Mouse (Mus musculus): ENCODE results near the gene Fads1.
"Not testable (repeated sequence)": the region's sequence is repeated elsewhere in the genome, so short reads cannot be mapped to it uniquely, and the experiment has no call there.

Fads1 gene

DNA sequence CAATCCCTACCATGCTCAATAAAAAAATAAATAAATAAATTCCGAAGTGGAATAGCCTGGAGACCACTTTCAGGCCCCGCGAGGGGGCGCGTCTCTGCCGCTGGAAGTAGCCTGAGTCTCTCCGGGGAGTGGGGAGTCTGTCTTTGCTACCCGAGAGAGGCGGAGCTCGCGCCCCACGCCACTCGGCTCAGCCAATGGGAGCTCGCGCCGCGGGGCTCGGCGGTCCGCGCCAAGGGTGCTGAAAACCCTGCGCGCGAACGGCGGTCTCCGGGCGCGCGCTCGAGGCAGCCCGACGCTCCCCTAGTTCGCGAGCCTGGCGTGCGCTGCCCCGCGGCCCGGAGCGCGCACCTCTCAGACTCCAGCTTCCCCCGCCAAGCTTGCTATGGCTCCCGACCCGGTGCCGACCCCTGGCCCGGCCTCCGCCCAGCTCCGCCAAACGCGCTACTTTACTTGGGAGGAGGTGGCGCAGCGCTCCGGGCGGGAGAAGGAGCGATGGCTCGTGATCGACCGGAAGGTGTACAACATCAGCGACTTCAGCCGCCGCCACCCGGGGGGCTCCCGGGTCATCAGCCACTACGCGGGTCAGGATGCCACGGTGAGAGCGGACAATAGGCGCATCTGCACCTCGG, at the start of gene Fads1:
TSS of gene Fads1 (plus strand) at position 219 of the 629 bp plus-strand sequence.
- DNase-seq (ENCODE audit: low spot score), result peak; percentile 82

DNA sequence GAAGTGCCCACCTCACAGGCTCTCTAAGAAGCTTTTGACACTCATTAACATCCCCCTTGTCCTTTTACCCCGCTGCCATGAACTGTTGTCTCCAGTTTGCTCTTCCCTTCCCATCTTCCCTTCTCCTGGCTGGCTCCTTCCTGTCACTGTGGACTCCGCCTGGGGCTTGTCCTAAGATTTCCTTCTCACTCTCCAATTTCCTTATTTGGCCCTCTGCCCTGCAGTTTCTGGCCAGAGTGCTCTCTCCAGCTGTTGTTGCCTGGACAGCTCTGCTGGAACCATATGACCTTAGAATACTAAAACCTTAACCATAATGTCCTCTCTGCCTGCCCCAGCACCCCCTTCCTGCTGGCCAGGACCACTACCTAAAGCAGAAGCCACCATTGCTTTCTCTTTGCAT, 48.0 kb upstream of the Fads1 start:
- DNase-seq (ENCODE audit: low spot score), result peak; percentile 67

DNA sequence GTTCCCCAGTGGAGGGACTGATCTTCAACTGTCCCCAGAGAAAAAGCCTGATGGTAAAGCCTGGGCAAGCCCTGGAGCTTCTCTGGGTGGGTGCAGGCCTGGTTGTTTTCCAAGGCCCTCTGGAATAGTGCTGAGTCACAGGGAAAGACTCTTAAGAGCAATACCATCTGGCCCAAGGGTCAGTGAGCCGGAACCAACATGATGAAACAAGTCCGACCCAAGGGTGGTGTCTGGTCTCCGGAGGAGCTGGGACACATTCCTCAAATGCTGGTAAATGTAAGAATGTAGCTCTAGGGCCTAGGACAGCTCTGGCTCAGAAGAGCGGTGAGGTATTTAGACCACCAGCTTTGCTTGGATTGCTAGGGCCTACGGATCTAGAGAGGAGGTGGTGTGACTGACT, 45.3 kb upstream of the Fads1 start:
- no peak for DNase-seq (ENCODE audit: low spot score)

DNA sequence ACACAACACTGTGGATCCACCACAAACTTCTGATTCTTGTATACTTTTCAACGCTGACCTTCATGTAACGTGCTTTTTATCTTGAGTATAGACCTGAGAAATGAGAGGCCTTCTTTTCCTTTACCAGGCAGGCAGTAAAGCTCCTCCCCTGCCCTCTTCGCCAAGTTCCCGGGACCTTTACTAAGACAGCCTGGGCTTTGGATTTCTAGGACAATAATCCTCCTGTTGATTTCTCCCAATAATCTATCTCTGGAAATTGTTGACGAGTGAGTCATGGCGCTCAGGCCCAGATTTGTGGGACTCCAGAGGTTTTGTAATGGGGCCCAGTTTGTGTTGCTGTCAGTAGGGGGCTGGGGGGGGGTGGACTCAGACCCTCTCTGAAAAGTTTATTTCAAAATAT, 43.0 kb upstream of the Fads1 start:
- DNase-seq (ENCODE audit: low spot score), result no peak

DNA sequence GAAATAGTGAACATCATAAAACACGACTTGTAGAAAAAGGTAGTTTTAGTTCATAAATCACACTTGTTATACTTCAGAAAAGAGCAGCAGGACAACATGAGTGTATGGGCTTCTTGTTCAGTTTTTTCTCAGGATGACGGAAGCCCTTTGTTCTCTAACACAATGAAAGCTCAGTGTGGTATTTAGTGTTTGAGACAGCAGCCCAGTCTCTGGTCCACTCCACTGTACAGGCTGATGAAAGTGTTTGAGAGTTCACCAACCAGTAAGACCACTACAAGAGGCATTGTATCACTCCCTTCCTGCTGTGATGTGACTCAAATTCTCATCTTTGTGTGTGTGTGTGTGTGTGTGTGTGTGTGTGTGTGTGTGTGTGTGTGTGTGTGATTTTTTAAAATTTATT, 39.0 kb upstream of the Fads1 start:
- no peak for DNase-seq (ENCODE audit: low spot score)

DNA sequence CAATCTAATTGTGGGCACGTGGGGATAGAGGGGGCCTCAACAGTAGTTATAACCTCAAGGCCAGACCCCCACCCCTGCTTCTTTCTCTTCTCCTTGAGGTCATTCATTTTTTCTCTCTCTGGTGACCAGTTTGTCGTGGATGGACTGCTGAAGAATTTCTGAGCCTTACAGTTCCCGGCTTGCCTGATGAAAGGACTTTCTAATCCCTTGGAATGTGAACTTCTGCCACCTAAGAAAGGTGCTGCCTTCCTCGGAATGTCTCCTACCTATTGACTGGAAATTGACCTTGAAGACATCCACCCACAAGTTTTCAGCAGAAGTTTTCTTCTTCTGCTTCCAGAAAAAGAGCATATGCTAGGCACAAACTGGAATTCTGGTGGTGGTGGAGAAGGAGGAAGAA, 38.2 kb upstream of the Fads1 start:
- no peak for DNase-seq (ENCODE audit: low spot score)

DNA sequence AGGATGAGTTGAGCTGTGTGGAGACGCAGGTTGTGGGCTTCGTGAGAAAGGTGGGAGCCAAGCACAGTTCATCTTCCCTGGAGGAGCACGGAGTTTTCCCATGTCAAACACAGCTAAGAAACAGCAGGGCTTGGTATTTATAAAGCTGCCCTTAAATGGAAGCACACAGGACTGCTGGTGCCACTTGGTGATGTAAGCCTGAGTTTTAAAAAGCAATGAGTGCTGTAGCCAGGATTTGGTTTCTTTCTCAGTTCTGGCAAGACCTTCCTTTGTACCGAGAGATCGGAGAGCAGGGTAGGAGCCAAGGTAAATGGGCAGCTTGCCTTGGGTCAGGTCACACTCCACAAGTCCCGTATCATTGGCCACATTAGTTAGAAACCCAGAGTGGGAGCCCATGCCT, 34.1 kb upstream of the Fads1 start:
- DNase-seq (ENCODE audit: low spot score), result no peak

DNA sequence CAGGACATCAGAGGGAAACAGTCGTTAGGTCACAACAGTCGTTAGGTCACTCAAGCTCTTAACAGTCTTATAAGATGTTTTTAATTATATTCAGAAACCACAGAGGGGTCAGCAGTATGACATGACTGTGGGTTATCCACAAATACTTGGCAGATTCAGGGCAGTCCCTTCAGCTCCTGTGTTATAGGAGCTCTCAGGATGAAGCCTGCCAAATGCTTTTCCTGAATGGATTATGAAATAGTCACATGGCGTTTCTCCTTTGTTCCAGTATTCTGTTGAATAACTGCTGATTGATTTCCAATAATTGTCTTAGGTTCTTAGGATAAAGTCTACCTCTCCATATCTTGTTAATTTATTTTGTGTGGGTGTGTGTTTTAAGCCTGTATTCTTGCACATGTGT, 33.5 kb upstream of the Fads1 start:
- DNase-seq (ENCODE audit: low spot score), result no peak

DNA sequence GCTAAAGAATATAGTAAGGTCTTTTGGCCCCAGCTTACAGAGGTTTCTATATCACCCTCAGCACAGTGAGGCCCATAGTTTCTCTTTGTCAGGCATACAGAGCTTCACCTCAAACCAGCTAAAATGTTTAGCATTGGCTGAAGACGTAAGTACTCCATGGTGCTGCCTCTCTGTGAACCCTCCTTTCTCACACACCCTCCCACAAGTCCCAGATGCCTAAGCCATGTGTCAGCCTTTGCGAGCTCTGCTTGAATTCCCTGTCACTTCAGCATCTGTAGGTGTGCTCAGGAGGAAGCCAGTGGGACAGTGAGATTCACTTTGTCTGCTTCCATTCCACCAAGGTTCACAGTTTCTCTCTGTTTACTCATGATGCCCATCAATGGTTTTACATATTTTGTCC, 25.0 kb upstream of the Fads1 start:
- no peak for DNase-seq (ENCODE audit: low spot score)

DNA sequence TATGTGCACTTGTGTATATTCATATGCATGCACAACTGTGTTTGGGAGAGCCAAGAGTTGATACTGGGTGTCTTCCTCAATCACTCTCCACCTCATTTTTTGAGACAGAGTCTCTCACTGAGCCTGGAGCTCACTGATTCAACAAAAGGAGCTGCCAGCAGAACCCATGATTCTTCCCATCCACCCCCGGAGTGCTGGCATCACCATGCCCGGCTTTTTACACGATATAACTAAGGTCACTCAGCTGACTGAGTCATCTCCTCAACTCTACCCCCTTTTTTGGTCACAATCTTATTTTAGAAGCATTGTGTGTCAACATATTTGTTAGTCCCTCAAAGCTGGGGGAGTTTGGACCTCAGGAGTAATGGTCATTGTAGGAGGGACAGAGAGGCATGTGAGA, 18.8 kb upstream of the Fads1 start:
- DNase-seq (ENCODE audit: low spot score), result no peak

DNA sequence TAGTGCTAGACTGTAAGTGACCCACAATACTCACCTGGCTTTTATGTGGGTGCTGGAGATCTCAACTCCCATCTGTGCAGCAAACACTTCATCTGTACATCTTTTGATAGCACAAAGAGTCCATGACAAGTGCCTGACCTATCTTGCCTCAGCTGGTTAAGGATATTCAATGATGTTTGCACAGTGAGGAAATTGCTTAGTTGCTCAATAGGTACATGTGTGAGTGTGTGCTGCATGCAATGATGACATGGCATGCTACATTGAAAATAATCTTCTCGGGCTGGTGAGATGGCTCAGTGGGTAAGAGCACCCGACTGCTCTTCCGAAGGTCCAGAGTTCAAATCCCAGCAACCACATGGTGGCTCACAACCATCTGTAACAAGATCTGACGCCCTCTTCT, 16.8 kb upstream of the Fads1 start:
- DNase-seq (ENCODE audit: low spot score), result not testable (repeated sequence)

DNA sequence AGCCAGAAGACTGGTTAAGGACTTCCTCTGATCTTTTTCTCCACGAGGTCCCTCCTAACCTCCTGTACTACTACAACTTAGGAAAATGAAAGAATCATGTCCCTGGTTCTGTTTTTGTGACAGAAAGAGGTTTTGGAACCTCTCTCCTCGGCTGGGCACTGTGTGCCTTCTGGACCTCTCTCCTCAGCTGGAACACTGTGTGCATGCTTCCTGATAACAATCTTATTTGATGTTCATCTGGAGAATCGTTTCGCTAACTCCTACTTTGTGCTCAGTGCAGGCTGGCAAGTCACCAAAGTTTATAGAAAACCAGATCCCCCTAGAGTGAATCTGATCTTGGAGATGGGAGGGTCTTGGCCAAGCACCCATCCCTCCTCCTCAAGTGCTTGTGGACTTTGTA, 15.6 kb upstream of the Fads1 start:
- no peak for DNase-seq (ENCODE audit: low spot score)

DNA sequence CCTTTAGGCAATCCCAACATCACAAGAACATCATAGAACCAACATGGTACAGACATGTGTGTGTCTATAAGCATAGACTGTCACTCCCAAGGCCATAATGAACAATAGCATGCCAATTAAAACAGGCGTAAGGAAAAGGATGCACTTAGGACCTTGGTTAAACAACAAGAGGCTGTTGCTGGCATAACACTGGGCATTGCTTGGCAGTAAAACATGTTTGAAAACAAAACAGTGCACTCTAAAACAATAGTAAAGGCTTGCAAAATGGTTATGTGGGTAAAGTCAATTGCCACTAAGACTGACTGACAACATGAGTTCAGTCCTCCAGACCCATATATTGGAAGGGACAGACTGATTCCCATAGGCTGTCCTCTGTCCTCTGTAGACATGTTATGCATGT, 14.7 kb upstream of the Fads1 start:
- no peak for DNase-seq (ENCODE audit: low spot score)

DNA sequence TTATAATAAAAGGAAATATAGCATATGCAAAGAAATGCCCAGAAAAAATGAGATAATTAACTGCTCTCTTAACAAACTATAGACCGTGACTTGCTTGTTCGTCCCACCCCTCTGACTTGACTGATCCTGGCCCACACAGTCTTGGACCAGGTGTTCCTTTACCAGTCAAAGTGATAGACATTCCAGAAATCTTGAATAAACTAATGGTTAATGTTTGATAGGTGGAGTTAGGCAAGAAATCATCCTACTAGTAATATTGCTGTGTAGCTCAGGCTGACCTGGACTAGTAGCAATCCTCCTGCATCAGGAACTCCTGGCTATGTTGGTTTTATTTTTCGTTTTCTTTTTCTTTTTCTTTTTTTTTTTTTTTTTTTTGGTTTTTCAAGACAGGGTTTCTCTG, 14.2 kb upstream of the Fads1 start:
- no peak for DNase-seq (ENCODE audit: low spot score)

DNA sequence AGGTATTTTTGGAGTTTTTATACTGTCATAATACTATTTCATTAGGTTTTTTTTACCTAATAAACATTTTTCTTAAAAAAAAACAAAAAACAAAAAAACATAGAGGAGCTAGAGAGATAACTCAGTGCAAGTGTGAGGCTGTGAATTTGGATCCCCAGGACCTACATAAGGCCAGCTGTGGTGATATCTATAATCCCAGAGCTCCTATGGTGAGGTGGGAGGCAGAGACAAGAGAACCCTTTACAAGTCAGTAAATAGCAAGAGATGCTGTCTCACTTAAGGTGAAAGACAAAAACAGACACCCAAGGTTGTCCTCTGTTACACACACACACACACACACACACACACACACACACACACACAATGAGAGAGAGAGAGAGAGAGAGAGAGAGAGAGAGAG, 13.5 kb upstream of the Fads1 start:
- DNase-seq (ENCODE audit: low spot score), result no peak

DNA sequence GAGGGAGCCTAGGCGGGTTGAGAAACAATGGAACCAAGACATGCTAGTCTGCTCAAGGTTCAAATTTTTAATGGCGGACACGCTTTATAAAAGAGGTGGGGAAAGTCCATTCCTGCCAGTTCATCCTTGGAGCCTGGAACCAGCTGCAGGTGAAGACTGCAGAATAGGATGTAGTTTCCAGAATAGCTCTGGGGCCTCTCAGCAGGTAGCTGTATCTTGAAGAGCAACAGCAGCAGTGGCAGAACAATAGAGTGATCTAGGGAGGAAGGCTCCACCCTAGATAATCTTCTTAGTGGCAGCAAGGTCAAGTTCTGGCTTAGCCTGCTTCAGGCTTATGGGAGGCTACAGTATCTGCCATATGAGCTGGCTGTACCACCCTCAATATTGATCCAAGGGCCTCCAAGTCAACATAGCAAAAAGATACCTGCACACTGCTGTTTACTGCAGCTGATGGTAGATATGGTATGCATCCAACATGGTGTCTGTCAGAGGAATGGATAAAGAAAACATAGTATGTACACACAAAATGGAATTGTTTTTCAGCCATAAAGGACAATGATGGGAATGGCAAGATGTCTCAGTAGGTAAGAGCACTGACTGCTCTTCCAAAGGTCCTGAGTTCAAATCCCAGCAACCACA, 12.9 kb upstream of the Fads1 start:
- DNase-seq (ENCODE audit: low spot score), result not testable (repeated sequence)

DNA sequence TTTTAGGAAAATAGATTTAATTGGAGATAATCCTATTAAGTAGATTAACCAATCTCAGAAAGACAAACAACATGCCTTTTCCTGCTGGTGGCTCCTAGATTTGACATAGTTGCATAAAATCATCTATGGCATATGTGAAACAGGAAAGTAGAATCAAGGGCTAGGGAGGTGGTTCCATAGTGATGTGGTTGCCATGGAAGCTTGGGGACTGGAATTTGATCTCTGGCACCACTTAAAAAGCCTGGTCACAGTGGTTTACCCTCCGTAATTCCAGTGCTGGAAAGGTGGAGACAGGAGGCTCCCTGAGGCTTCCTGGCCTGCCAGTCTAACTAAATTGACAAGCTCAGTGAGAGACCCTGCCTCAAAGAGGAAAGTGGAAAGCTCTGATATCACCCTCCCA, 12.2 kb upstream of the Fads1 start:
- no peak for DNase-seq (ENCODE audit: low spot score)

DNA sequence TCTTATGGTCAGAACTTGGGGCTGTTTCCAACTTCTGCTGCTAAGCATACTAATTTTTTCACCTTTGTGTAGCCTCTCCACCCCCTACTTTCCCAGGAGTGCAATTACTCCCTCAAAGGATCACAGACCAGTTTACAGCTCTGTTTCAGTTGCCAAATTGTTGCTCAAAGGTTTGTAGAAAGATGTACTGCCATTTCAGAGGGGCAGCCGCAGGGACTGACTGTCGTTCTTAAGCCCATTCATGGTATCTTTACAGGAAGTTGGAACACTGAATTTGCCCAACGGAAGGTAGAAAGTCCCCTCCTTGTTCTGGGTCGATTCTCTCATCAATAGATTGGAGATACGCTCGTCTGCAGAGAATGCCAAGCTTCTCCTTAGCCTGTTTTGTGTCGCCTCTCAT, 11.3 kb upstream of the Fads1 start:
- DNase-seq (ENCODE audit: low spot score), result no peak

DNA sequence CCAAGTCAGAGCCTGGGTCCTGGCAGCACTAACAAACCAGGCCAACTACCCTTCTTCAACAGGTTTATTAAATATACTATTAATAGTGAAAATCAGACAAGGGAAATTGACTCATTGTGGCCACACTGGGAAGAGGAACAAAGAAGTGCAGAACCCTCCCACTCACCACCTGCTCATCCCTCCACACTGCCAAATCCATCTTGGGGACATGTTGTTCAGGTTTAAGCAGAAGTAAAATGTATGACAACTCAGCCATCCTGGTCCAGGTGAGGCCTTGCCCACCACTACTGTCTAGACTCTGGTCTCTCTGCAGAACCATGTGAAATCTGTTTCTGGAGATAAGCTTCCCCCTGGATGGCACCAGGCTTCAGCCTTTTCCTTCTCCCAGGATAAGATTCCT, 10.8 kb upstream of the Fads1 start:
- DNase-seq (ENCODE audit: low spot score), result no peak

DNA sequence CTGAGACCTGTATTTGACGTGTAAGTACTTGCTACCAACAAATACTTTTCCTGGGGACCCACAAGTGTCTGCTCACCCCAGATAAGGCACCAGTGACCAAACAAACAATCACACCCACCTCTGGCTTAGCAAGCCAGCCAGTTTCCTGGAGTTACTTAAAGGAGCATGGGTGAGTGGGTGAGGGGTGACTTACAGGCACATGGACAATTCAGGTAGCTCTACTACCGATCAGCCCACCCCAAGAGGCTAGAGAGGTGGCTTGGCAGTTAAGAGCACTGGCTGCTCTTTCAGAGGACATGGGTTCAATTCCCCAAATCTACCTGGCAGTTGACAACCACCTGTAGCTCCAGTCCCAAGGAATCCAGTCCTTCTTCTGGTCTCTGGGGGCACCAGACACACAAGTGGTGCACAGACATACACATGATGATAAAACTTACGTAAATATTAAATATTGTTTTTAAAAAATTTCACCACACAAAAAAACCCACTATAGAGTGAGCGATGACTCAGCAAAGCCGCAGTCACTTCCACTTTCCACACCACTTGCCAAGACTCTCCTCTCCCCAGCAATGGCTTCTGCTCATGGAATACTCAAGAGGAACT, 9.5 kb upstream of the Fads1 start:
- no peak for DNase-seq (ENCODE audit: low spot score)

DNA sequence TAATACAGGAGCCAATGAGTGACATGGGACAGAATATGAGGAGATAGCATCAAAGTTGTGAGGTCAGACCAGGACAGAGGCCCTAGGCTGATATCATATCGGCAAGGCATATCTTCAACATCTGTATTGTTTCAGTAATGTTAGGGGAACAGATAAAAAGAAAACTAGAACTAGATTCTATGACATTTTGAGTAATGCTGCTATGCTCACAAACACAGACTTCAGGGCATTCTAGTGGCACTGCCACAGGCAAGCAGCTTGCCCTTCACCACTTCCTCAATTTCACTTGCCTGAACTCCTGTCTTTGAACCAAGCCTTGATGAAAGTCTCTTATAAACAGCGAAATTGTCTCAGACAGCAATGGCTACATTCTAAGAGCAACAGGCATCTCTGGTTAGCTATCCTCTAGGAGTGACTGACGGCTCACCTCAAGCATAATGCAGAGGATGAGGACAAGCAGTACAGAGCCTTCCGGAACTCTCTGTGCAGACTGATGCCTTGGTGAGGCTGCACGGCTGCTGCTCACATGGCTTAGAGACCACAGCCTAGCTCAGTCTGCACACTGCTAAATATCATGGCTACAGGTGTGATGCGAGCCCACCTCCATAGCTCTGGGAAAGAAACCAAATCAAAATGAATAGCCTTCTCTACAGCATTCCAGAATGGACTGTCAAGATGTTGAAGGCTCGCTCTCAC, 8.7 kb upstream of the Fads1 start:
- no peak for DNase-seq (ENCODE audit: low spot score)

DNA sequence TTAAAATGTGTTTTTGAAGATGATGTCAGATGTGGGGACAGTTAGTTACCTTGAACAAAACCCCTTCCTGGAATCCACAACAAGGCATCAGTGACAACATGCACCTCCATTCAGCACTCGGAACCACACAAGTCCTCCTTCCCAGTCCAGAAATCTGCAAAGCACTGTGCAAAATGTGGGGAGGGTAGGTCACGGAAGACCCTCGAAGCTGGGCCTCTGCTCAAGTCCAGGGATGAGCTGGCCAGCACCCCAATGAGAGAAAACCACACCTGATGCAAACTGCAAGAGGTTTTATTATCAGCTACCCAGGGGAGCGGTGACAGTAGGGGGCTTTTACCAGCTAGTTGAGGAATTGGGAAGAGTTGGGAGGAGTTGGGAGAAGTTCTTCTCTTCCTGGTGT, 7.7 kb upstream of the Fads1 start:
- DNase-seq (ENCODE audit: low spot score), result no peak

DNA sequence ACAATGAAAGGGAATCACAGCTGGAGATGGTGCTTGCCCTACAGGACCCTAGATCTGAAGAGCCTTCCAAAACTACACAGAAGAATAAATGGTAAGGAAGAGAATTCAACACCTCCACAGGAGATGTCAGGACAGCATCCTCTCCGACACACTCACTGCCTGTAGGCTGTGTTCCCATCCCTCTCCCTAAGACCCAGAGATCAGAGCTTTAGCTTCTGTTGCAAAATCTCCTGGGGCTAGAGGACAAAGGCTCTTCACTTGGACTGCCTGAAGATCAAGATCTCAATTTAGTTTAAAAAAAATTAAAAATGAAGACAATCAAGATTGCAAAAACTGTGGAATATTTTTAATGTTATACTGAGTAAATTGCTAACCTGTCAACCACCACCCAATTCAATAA, 6.2 kb upstream of the Fads1 start:
- DNase-seq (ENCODE audit: low spot score), result no peak

Data from ovary, postnatal 14 days (tissue).